Mouse (Mus musculus): ENCODE measurements around the gene Gpr155. TPM values are rescaled to one million over a fixed set of nuclear protein-coding genes. Genes with fewer than 3 reads are reported as not detected.

Gpr155 gene
- polyA plus RNA-seq, 1 experiment = 3.6 TPM

GRCm38 (mm10) chr2:73351496-73351895 lies 34.9 kb downstream of the Gpr155 start:
- TF ChIP-seq CTCF (IDR thresholded peaks at IDR 0.05; ENCODE audit: extremely low read depth, insufficient read depth, insufficient read length, insufficient replicate concordance) = no peak
- TF ChIP-seq POLR2A (IDR thresholded peaks at IDR 0.05; ENCODE audit: low read depth, low read length) = no peak
- Histone ChIP-seq H3K4me1 (ENCODE audit: control insufficient read depth, insufficient read depth, insufficient read length) (no peaks in the 10 kb centered on the region), H3K36me3 (ENCODE audit: control insufficient read depth, insufficient read depth, low read length) (peaks cover 16% of the 10 kb centered on the region), H3K27me3 (ENCODE audit: control insufficient read depth, insufficient read depth, low read length) (no peaks in the 10 kb centered on the region), H3K27ac (ENCODE audit: insufficient read depth, low read length) (no peak overlapping the region), H3K4me3 (ENCODE audit: extremely low read depth, insufficient read depth, insufficient read length) (no peak overlapping the region)
- 69% methylated on average over 5 of the region's 5 CpGs for WGBS
- no peak for DNase-seq (ENCODE audit: low read depth in 1 of 2, low spot score in 2 of 2)

- Histone ChIP-seq H3K4me1 (ENCODE audit: control insufficient read depth, insufficient read depth, insufficient read length) (no peaks in the 10 kb centered on the region), H3K27me3 (ENCODE audit: control insufficient read depth, insufficient read depth, low read length) (no peaks in the 10 kb centered on the region), H3K36me3 (ENCODE audit: control insufficient read depth, insufficient read depth, low read length) (peaks cover 14% of the 10 kb centered on the region), H3K27ac (ENCODE audit: insufficient read depth, low read length) (no peak overlapping the region), H3K4me3 (ENCODE audit: extremely low read depth, insufficient read depth, insufficient read length) (no peak overlapping the region)
- TF ChIP-seq POLR2A (IDR thresholded peaks at IDR 0.05; ENCODE audit: low read depth, low read length) = no peak
- TF ChIP-seq CTCF (IDR thresholded peaks at IDR 0.05; ENCODE audit: extremely low read depth, insufficient read depth, insufficient read length, insufficient replicate concordance) = no peak
- 88% methylated on average over 6 of the region's 6 CpGs for WGBS
- no peak for DNase-seq (ENCODE audit: low read depth in 1 of 2, low spot score in 2 of 2)
Observed at GRCm38 (mm10) chr2:73348221-73348620, 38.2 kb downstream of the Gpr155 start.

- no peak for DNase-seq (ENCODE audit: low read depth in 1 of 2, low spot score in 2 of 2)
- Histone ChIP-seq H3K27me3 (ENCODE audit: control insufficient read depth, insufficient read depth, low read length) (no peaks in the 10 kb centered on the region), H3K27ac (ENCODE audit: insufficient read depth, low read length) (no peak overlapping the region), H3K4me3 (ENCODE audit: extremely low read depth, insufficient read depth, insufficient read length) (no peak overlapping the region), H3K36me3 (ENCODE audit: control insufficient read depth, insufficient read depth, low read length) (peaks cover 14% of the 10 kb centered on the region), H3K4me1 (ENCODE audit: control insufficient read depth, insufficient read depth, insufficient read length) (no peaks in the 10 kb centered on the region)
- TF ChIP-seq POLR2A (IDR thresholded peaks at IDR 0.05; ENCODE audit: low read depth, low read length) = no peak
- no peak for TF ChIP-seq CTCF (IDR thresholded peaks at IDR 0.05; ENCODE audit: extremely low read depth, insufficient read depth, insufficient read length, insufficient replicate concordance)
- WGBS = 92% methylated on average over 9 of the region's 9 CpGs
Observed at GRCm38 (mm10) chr2:73347766-73348165, 38.6 kb downstream of the Gpr155 start.

- Histone ChIP-seq H3K4me1 (ENCODE audit: control insufficient read depth, insufficient read depth, insufficient read length) (no peaks in the 10 kb centered on the region), H3K36me3 (ENCODE audit: control insufficient read depth, insufficient read depth, low read length) (peaks cover 14% of the 10 kb centered on the region), H3K4me3 (ENCODE audit: extremely low read depth, insufficient read depth, insufficient read length) (no peak overlapping the region), H3K27me3 (ENCODE audit: control insufficient read depth, insufficient read depth, low read length) (no peaks in the 10 kb centered on the region), H3K27ac (ENCODE audit: insufficient read depth, low read length) (no peak overlapping the region)
- TF ChIP-seq CTCF (IDR thresholded peaks at IDR 0.05; ENCODE audit: extremely low read depth, insufficient read depth, insufficient read length, insufficient replicate concordance) (no peak), POLR2A (IDR thresholded peaks at IDR 0.05; ENCODE audit: low read depth, low read length) (no peak)
- 91% methylated on average over 6 of the region's 6 CpGs for WGBS
- DNase-seq (ENCODE audit: low read depth in 1 of 2, low spot score in 2 of 2) = no peak
Observed at GRCm38 (mm10) chr2:73347136-73347535, 39.2 kb downstream of the Gpr155 start.

GRCm38 (mm10) chr2:73346345-73347086 lies 39.9 kb downstream of the Gpr155 start:
- no peaks in the 10 kb centered on the region for H3K27me3 ChIP-seq (ENCODE audit: control insufficient read depth, insufficient read depth, low read length)
- DNase-seq (ENCODE audit: low read depth in 1 of 2, low spot score in 2 of 2) = no peak
- no peaks in the 10 kb centered on the region for H3K4me1 ChIP-seq (ENCODE audit: control insufficient read depth, insufficient read depth, insufficient read length)
- WGBS = 84% methylated on average over 13 of the region's 13 CpGs
- no peak for TF ChIP-seq CTCF (IDR thresholded peaks at IDR 0.05; ENCODE audit: extremely low read depth, insufficient read depth, insufficient read length, insufficient replicate concordance)
- no peak for TF ChIP-seq POLR2A (IDR thresholded peaks at IDR 0.05; ENCODE audit: low read depth, low read length)
- H3K4me3 ChIP-seq (ENCODE audit: extremely low read depth, insufficient read depth, insufficient read length) = no peak overlapping the region
- H3K36me3 ChIP-seq (ENCODE audit: control insufficient read depth, insufficient read depth, low read length) = peaks cover 14% of the 10 kb centered on the region
- peak overlapping the region; percentile 64 for H3K27ac ChIP-seq (ENCODE audit: insufficient read depth, low read length)

GRCm38 (mm10) chr2:73345204-73345603 lies 41.2 kb downstream of the Gpr155 start:
- Histone ChIP-seq H3K4me3 (ENCODE audit: extremely low read depth, insufficient read depth, insufficient read length) (no peak overlapping the region; the same call in 1 of the 2 replicates), H3K36me3 (ENCODE audit: control insufficient read depth, insufficient read depth, low read length) (peaks cover 13% of the 10 kb centered on the region), H3K27ac (ENCODE audit: insufficient read depth, low read length) (no peak overlapping the region), H3K4me1 (ENCODE audit: control insufficient read depth, insufficient read depth, insufficient read length) (no peaks in the 10 kb centered on the region), H3K27me3 (ENCODE audit: control insufficient read depth, insufficient read depth, low read length) (no peaks in the 10 kb centered on the region)
- no peak for DNase-seq (ENCODE audit: low read depth in 1 of 2, low spot score in 2 of 2)
- WGBS = 96% methylated on average over 4 of the region's 4 CpGs
- TF ChIP-seq CTCF (IDR thresholded peaks at IDR 0.05; ENCODE audit: extremely low read depth, insufficient read depth, insufficient read length, insufficient replicate concordance) (no peak), POLR2A (IDR thresholded peaks at IDR 0.05; ENCODE audit: low read depth, low read length) (no peak)

- Histone ChIP-seq H3K4me1 (ENCODE audit: control insufficient read depth, insufficient read depth, insufficient read length) (no peaks in the 10 kb centered on the region), H3K36me3 (ENCODE audit: control insufficient read depth, insufficient read depth, low read length) (peaks cover 10% of the 10 kb centered on the region; the same call in 1 of the 2 replicates), H3K4me3 (ENCODE audit: extremely low read depth, insufficient read depth, insufficient read length) (no peak overlapping the region), H3K27me3 (ENCODE audit: control insufficient read depth, insufficient read depth, low read length) (no peaks in the 10 kb centered on the region), H3K27ac (ENCODE audit: insufficient read depth, low read length) (no peak overlapping the region)
- no peak for DNase-seq (ENCODE audit: low read depth in 1 of 2, low spot score in 2 of 2)
- WGBS = 96% methylated on average over 5 of the region's 5 CpGs
- no peak for TF ChIP-seq POLR2A (IDR thresholded peaks at IDR 0.05; ENCODE audit: low read depth, low read length)
- TF ChIP-seq CTCF (IDR thresholded peaks at IDR 0.05; ENCODE audit: extremely low read depth, insufficient read depth, insufficient read length, insufficient replicate concordance) = no peak
Observed at GRCm38 (mm10) chr2:73343701-73344100, 42.7 kb downstream of the Gpr155 start.

Measured in spleen, adult 2 months (tissue).